Mouse (Mus musculus) Patski (cell line): ENCODE results near the gene Mrps23. TPM values are rescaled to one million over a fixed set of nuclear protein-coding genes. Genes with fewer than 3 reads are reported as not detected.

Experiments used
- ATAC-seq: fragments of 100-300 bp; one replicate; pipeline ENCODE4 v1.8.0; 2021
- CTCF ChIA-PET: fragments of 350-600 bp; sonication (Branson Sonifier 250); formaldehyde crosslinking; loops from one replicate; lab custom pipeline; 2022; ENCODE audit warnings: inconsistent platforms; lab: Charles Lee
- POLR2A ChIA-PET: fragments of 350-600 bp; sonication (Branson Sonifier 250); formaldehyde crosslinking; loops from one replicate; lab custom pipeline; 2022; ENCODE audit warnings: antibody characterized with exemption, inconsistent platforms; lab: Charles Lee
- DNase-seq: peaks from one replicate; pipeline ENCODE4 v3.0.0-alpha.2; 2011; ENCODE audit warnings: low read depth, low spot score
- H3K27me3 ChIP-seq: fragments of 371-371 bp; one replicate; pipeline ENCODE4 v1.5.1; 2021
- CTCF ChIP-seq: fragments of 100-300 bp; IDR thresholded peaks from one replicate; pipeline ENCODE4 v1.5.1; 2021
- in situ Hi-C: fragments of 300-500 bp; cut with MboI; formaldehyde crosslinking; loops from 3 replicates; pipeline ENCODE4 v1.11.1; 2018; ENCODE audit warnings: low pct_unique_long_range_greater_than_20kb, mixed read lengths
- polyA plus RNA-seq: library from polyadenylated mRNA; unstranded; gene quantifications from one replicate; pipeline ENCODE4 v1.2.3, GENCODE M21; 2021

The Mrps23 gene
- polyA plus RNA-seq, 1 experiment from 2014 or later: 105 TPM

DNA sequence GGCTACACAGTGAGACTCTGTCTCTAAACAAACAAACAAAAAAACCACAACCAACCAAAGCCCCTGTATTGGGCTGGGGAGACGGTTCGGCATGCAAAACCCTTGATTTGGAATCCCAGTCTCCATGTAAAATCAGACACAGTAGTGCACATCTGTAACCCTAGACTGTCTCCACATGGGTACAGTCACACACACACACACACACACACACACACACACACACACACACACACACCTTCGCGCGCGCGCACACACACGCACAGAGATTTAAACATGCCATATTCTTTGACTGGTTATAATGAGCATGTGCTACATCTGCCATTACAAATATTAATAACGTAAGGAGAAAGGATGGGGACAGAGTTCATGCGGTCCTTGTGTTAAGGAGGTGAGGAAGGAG is 36.1 kb downstream of the Mrps23 start:
- ChIA-PET POLR2A (interaction anchor here (0.8 kb wide), 1 partner anchor 107 kb away, joined by 3 read pairs; no protein-coding TSS in a partner anchor), CTCF (interaction anchor here (1.0 kb wide), 1 partner anchor 11 kb away, joined by 3 read pairs; no protein-coding TSS in a partner anchor)
- no peaks in the 10 kb centered on the region for H3K27me3 ChIP-seq
- ATAC-seq (no peak), DNase-seq (no peak)
- no peak for TF ChIP-seq CTCF
- in situ Hi-C loops: no loop called here

DNA sequence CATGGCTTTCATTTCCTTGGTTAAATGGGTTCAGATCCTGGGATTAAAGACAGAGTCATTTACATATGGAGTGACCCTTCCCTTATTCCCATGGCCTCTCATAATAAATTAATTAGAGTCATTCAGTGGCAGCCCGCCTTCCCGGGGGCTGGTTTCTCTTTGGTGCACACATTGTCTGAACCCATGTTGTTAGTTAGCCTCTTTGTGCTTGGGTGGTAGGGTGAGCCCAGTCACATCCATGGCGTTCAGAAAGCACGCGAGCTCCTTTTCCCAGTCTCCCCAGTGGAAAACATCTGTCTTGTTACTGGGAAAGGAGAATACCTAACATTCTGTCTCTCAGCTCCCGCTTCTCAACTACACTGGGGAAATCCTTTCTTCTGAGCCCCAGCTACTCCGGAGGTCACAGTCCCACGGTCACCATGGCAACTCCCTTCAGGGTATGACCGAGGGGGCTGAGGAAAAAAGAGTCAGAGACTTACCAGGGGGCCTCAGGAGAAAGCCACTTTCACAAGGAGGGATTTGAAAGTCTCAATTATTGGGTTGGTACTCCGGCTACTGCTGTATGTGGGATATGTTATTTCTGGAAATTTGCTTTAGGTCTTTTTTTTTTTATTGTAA is 36.7 kb downstream of the Mrps23 start:
- in situ Hi-C loops: no loop called here
- CTCF ChIA-PET: interaction anchor here (1.0 kb wide), 1 partner anchor 11 kb away, joined by 3 read pairs; no protein-coding TSS in a partner anchor
- no peak for DNase-seq
- no peak for ATAC-seq
- POLR2A ChIA-PET: interaction anchor here (0.6 to 1.1 kb wide), 3 partner anchors 17 to 228 kb away, joined by 3 read pairs; no protein-coding TSS in a partner anchor
- no peak for TF ChIP-seq CTCF
- H3K27me3 ChIP-seq: no peaks in the 10 kb centered on the region

DNA sequence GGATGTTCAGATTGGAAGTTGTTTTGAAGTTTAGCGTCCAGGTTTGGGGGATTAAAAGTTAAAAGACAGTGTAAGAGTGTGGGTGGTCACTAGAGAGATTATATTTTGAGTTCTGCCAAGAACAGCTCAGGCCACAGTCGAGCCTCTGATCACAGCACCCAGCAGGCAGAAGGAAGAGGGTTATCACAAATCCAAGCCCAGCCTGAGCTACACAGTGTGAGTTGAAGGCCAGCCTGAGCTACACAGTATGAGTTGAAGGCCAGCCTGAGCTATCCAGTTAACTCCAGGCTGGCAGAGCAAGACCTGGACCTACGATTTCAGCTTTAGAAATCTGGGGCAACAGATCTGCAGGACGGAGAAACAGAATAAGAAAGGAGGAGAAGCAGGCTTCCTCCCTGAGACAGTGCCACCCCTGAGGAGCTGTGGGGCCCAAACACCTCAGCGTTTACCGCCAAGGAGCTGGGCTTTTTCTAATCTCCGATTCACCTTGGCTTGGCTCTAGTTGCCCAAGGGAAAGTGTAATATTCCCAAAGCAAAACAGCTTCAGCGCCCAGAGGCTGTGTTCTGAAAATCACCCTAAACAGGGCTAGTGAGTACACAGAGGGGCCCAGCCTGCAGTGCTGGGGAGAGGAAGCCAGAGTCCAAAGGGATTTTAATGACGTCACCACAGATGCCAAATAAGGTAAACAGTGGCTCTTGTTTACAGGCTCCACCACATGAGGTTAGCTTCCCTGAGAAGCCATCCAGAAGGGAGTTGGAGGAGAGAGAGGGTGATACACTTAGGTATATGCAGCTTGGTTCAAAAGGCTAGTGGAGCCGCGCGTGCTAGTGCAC is 37.5 kb downstream of the Mrps23 start:
- DNase-seq (no peak), ATAC-seq (no peak)
- TF ChIP-seq CTCF: no peak
- CTCF ChIA-PET: no interaction called here
- in situ Hi-C loops: no loop called here
- H3K27me3 ChIP-seq: no peaks in the 10 kb centered on the region
- POLR2A ChIA-PET: interaction anchor here (0.6 to 1.1 kb wide), 3 partner anchors 18 to 491 kb away, joined by 3 read pairs; no protein-coding TSS in a partner anchor

DNA sequence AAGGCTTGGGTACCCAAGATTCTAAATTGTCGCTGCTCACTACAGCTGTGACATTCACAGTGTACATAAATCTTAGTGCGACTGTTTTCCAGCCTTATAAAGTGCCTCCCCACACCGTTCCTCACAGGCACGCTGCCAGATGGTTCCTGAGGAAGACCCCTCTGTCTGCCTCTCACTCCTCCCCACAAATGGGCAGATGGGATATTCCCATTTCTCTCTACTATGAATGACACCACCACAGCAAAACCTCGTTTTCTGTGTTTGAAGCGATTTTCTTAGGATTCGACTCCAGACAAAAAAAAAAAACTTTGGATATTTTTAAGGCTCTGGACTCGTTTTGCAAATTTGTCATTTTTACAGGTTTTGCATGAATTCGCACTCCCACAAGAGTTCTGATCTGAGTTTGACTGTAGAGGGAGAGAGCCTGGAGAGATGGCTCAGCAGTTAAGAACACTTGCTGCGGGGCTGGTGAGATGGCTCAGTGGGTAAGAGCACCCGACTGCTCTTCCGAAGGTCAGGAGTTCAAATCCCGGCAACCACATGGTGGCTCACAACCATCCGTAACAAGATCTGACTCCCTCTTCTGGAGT is 41.5 kb downstream of the Mrps23 start:
- no peaks in the 10 kb centered on the region for H3K27me3 ChIP-seq
- DNase-seq (no peak), ATAC-seq (no peak)
- no peak for TF ChIP-seq CTCF
- CTCF ChIA-PET: no interaction called here
- in situ Hi-C loops: no loop called here
- POLR2A ChIA-PET: no interaction called here

DNA sequence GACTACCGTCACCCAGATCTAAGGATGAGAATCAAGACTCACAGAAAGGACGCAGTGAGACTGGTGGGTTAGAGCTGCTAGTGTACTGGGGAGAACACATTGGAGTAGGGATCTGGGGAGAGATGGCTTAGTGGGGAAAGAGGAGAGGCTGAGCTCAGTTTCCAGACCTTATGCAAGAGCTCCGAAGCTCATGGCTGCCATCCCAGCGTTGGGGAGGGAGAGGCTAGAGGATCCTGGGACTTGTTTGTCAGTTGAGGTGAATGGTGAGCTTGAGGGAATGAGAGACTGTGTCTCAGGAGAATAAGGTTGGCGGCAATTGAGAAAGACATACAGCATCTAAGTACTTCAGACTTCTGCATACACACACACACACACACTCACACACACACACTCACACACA is 44.4 kb downstream of the Mrps23 start:
- POLR2A ChIA-PET: no interaction called here
- CTCF ChIA-PET: interaction anchor here (1.3 kb wide), 1 partner anchor 574 kb away, joined by 6 read pairs; no protein-coding TSS in a partner anchor

DNA sequence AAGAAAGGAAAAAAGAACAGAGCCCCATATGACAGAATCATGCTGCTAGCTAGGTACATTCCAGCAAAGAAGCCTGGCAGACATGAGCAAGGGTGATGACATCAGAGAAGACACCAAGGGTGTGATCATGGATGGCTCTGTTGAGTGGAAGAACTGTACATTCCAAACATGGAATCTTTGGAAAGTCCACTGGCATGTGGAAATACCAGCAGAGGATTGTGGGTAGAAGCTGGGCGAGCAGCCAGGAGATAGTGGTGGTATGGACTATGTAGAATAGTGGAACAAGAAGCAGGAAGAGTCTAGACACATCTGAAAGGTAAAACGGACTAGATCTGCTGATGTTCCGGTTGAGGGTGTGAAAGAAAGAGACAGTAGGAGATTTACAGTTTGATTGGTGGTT is 46.4 kb downstream of the Mrps23 start:
- ATAC-seq (no peak), DNase-seq (no peak)
- POLR2A ChIA-PET: interaction anchor here (1.0 kb wide), 1 partner anchor 572 kb away, joined by 3 read pairs; no protein-coding TSS in a partner anchor
- CTCF ChIA-PET: interaction anchor here (1.1 to 3.3 kb wide), 4 partner anchors 23 to 572 kb away, joined by 3 to 34 read pairs (median 4); no protein-coding TSS in a partner anchor
- in situ Hi-C loops: loop anchor here (5.0 kb wide), 1 partner anchor 572 kb away; no protein-coding TSS in a partner anchor
- TF ChIP-seq CTCF: no peak
- H3K27me3 ChIP-seq: no peaks in the 10 kb centered on the region

More for the DNA sequence above, 44.4 kb downstream of the Mrps23 start:
- DNase-seq: no peak
- no peak for ATAC-seq
- in situ Hi-C loops: no loop called here
- no peak for TF ChIP-seq CTCF
- H3K27me3 ChIP-seq: no peaks in the 10 kb centered on the region

DNA sequence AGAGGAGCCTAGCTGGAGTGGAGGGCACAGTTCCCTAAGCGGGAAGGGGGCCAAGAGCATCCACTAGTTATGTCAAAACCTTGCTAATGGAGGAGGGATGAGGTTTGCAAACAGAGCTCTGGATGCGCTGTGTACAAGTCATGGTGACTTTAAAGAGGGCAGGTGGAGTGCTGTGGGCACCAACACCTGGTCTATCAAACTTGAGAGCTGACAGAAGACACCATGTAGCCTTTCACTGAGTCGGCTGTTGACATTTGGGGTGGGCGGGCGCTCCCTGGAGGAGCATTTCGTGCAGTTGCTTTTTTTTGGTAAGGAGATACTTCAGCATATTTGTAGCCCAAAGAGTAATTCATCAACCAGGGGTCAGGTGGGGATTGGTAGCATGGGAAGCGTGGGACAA is 47.1 kb downstream of the Mrps23 start:
- ATAC-seq: no peak
- DNase-seq: no peak
- POLR2A ChIA-PET: interaction anchor here (1.0 kb wide), 1 partner anchor 571 kb away, joined by 3 read pairs; no protein-coding TSS in a partner anchor
- no peak for TF ChIP-seq CTCF
- CTCF ChIA-PET: interaction anchor here (0.6 to 3.3 kb wide), 19 partner anchors 11 to 571 kb away, joined by 3 to 34 read pairs (median 5); no protein-coding TSS in a partner anchor
- no peaks in the 10 kb centered on the region for H3K27me3 ChIP-seq
- in situ Hi-C loops: loop anchor here (5.0 kb wide), 1 partner anchor 571 kb away; no protein-coding TSS in a partner anchor

DNA sequence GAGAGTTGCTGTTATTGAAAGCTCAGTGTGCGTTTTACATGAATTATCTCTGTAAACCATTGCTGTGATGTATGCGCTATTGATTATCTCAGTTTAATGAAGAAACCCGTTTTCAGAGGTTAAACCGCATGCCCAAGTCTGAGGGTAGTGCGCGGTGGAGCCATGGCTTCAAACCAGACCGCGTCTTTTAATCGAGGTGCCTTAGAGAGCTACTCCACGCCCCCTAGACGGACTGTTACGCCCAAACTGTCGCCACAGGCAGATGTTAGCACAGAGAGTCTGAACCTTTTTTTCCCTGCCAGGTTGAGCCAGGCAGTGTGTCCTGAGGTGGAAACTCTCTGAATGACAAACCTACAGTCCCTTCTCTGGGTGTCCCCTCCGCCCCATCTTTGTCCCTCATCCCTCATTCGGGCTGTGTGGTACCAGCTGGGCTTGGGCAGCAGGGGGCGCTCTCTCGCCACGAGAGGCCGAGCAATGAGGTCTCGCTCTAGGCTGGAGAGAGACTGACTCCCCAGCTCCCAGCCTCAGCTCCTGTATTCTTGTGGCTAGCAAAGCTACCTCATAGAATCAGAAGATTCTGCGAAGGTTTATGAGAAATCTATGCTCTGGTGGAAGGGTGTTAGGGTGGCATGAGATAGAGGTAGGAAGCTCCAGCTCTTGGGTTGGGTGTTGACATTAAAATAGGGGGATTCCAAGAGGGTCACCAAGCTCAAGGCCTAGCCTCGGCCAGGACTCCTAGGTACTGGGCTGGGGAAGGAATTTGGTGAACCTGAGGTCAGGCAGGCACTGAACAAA is 48.0 kb downstream of the Mrps23 start:
- ATAC-seq (peak; percentile 71), DNase-seq (no peak)
- ChIA-PET POLR2A (interaction anchor here (0.5 kb wide), 1 partner anchor 465 kb away, joined by 3 read pairs; no protein-coding TSS in a partner anchor), CTCF (interaction anchor here (0.5 to 3.3 kb wide), 28 partner anchors 9 to 570 kb away, joined by 3 to 34 read pairs (median 4); no protein-coding TSS in a partner anchor)
- no peaks in the 10 kb centered on the region for H3K27me3 ChIP-seq
- peak; percentile 99 for TF ChIP-seq CTCF
- in situ Hi-C loops: loop anchor here (5.0 kb wide), 1 partner anchor 570 kb away; no protein-coding TSS in a partner anchor
